Mouse (Mus musculus): Measurements from ENCODE around the gene Fam168a. TPM values are rescaled to one million over a fixed set of nuclear protein-coding genes. Genes with fewer than 3 reads are reported as not detected.
"Not testable (repeated sequence)": the region's sequence is repeated elsewhere in the genome, so short reads cannot be mapped to it uniquely, and the experiment has no call there.

The Fam168a gene
- total RNA-seq, 2 experiments from 2014 or later, result 240 to 242 TPM

GRCm38 (mm10) chr7:100699771-100700770 lies 6.4 kb upstream of the Fam168a start:
- no peak for DNase-seq (ENCODE audit: low spot score in 2 of 2)
- intact Hi-C loops (cut with DNase I), result no loop called here

GRCm38 (mm10) chr7:100706883-100707480 lies 547 bp downstream of the Fam168a start:
- peak; percentile 21 to 22 for DNase-seq (ENCODE audit: low spot score in 2 of 2)
- intact Hi-C loops (cut with DNase I), result no loop called here

- intact Hi-C loops (cut with DNase I), result no loop called here
- DNase-seq (ENCODE audit: low spot score in 2 of 2), result no peak
These were observed 12.3 kb downstream of the Fam168a start for GRCm38 (mm10) chr7:100718741-100719140.

GRCm38 (mm10) chr7:100722268-100722667 lies 15.8 kb downstream of the Fam168a start:
- DNase-seq (ENCODE audit: low spot score in 2 of 2), result no peak
- intact Hi-C loops (cut with DNase I), result no loop called here

- intact Hi-C loops (cut with DNase I), result no loop called here
- DNase-seq (ENCODE audit: low spot score in 2 of 2), result no peak
These were observed 17.2 kb downstream of the Fam168a start for GRCm38 (mm10) chr7:100723453-100724294.

GRCm38 (mm10) chr7:100727538-100728085 lies 21.2 kb downstream of the Fam168a start:
- no peak for DNase-seq (ENCODE audit: low spot score in 2 of 2)
- intact Hi-C loops (cut with DNase I), result no loop called here

- intact Hi-C loops (cut with DNase I), result no loop called here
- DNase-seq (ENCODE audit: low spot score in 2 of 2), result no peak
These were observed 23.3 kb downstream of the Fam168a start for GRCm38 (mm10) chr7:100729778-100730177.

- intact Hi-C loops (cut with DNase I), result no loop called here
- no peak for DNase-seq (ENCODE audit: low spot score in 2 of 2)
These were observed 26.1 kb downstream of the Fam168a start for GRCm38 (mm10) chr7:100732341-100733050.

GRCm38 (mm10) chr7:100733051-100733813 lies 26.8 kb downstream of the Fam168a start:
- intact Hi-C loops (cut with DNase I), result no loop called here
- no peak for DNase-seq (ENCODE audit: low spot score in 2 of 2)

GRCm38 (mm10) chr7:100734201-100734600 lies 27.8 kb downstream of the Fam168a start:
- DNase-seq (ENCODE audit: low spot score in 2 of 2), result no peak
- intact Hi-C loops (cut with DNase I), result no loop called here

- DNase-seq (ENCODE audit: low spot score in 2 of 2); intact Hi-C loops (cut with DNase I): not testable (repeated sequence)
These were observed 28.5 kb downstream of the Fam168a start for GRCm38 (mm10) chr7:100734905-100735304.

GRCm38 (mm10) chr7:100736131-100736530 lies 29.7 kb downstream of the Fam168a start:
- intact Hi-C loops (cut with DNase I), result no loop called here
- DNase-seq (ENCODE audit: low spot score in 2 of 2), result no peak

GRCm38 (mm10) chr7:100744372-100744771 lies 37.9 kb downstream of the Fam168a start:
- intact Hi-C loops (cut with DNase I), result no loop called here
- no peak for DNase-seq (ENCODE audit: low spot score in 2 of 2)

GRCm38 (mm10) chr7:100750101-100750500 lies 43.7 kb downstream of the Fam168a start:
- intact Hi-C loops (cut with DNase I), result no loop called here

GRCm38 (mm10) chr7:100758718-100759117 lies 52.3 kb downstream of the Fam168a start:
- DNase-seq (ENCODE audit: low spot score in 2 of 2), result no peak
- intact Hi-C loops (cut with DNase I), result no loop called here

More at GRCm38 (mm10) chr7:100750101-100750500, 43.7 kb downstream of the Fam168a start:
- no peak for DNase-seq (ENCODE audit: low spot score in 2 of 2)

GRCm38 (mm10) chr7:100762726-100763125 lies 56.3 kb downstream of the Fam168a start:
- intact Hi-C loops (cut with DNase I), result no loop called here
- no peak for DNase-seq (ENCODE audit: low spot score in 2 of 2)

GRCm38 (mm10) chr7:100767568-100767967 lies 61.1 kb downstream of the Fam168a start:
- intact Hi-C loops (cut with DNase I), result no loop called here

GRCm38 (mm10) chr7:100768009-100768408 lies 61.6 kb downstream of the Fam168a start:
- intact Hi-C loops (cut with DNase I), result no loop called here
- DNase-seq (ENCODE audit: low spot score in 2 of 2), result no peak

More at GRCm38 (mm10) chr7:100767568-100767967, 61.1 kb downstream of the Fam168a start:
- no peak for DNase-seq (ENCODE audit: low spot score in 2 of 2)
